Mouse (Mus musculus) adrenal gland, adult 8-10 months (tissue): ENCODE data around the gene Cnr1. TPM values are rescaled to one million over a fixed set of nuclear protein-coding genes. Genes with fewer than 3 reads are reported as not detected.

ENCODE experiments used
- DNase-seq: peaks from one replicate; pipeline ENCODE4 v3.0.0; 2022
- total RNA-seq, 4 experiments: library from RNA; stranded (reverse); gene quantifications; 2 replicates each; pipeline ENCODE4 v1.2.4; 2022

Gene Cnr1
- total RNA-seq, 4 experiments from 2014 or later: 25.7 to 35.6 (median 30.7) TPM

DNA sequence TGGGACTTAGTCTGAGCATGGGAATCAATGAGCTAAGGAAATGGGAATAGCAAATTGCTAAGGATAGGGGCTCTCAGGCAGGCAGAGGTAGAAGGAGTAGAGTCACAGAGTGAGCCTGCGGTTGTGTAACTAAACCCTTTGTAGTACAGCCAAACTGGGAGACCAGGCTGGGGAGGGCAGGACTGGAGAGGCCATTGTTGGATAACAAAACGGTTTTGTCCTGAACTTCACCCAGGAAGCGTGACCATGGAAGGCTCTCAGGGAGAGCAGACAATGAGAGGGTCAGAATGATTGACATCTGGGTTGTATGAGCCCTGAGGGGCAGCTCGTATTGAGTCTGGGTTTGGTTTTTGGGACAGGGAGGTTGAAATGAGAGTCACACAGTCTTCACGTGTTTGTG is 17.2 kb downstream of the Cnr1 start:
- no peak for DNase-seq

DNA sequence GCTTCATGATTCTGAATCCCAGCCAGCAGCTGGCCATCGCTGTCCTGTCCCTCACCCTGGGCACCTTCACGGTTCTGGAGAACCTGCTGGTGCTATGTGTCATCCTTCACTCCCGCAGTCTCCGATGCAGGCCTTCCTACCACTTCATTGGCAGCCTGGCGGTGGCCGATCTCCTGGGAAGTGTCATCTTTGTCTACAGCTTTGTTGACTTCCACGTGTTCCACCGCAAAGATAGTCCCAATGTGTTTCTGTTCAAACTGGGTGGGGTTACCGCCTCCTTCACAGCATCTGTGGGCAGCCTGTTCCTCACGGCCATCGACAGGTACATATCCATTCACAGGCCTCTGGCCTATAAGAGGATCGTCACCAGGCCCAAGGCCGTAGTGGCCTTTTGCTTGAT is 19.5 kb downstream of the Cnr1 start:
- DNase-seq: no peak

DNA sequence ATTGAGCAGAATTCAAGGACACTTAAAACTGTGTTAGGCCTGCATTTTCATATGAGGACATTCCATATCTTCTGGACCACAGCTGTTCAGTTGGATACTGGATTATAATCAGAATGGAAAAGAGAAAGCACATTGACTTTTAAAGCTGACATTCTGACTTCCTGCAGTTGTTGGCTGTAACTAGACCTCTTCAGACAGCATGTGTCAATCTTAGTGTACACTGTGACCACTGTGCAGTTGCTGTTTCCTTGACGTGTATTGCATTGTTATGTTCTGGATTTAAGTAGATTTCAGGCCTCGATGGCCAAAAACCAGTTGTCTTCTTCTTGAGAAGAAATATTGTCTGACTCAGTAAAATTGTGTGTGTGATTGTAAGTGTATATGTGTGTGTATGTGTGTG is 21.3 kb downstream of the Cnr1 start:
- no peak for DNase-seq

DNA sequence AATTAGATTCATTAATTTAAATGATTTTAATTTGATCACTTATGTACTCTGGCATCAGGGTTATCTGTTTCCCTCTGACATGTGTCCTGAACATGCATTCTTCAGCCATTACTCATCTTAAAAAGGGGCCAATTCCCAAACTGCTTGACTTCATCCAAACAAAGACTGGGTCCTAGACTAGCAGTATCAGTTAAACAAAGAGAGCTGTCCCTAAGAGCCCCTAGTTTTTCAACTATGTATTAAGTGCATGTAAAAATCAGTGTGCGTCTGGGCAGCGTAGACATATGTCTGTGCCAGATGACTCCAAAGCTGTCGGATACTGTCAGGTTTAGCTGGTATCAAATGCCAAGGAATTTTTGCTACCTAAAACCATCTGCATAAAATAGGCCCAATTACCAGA is 23.2 kb downstream of the Cnr1 start:
- DNase-seq: no peak

DNA sequence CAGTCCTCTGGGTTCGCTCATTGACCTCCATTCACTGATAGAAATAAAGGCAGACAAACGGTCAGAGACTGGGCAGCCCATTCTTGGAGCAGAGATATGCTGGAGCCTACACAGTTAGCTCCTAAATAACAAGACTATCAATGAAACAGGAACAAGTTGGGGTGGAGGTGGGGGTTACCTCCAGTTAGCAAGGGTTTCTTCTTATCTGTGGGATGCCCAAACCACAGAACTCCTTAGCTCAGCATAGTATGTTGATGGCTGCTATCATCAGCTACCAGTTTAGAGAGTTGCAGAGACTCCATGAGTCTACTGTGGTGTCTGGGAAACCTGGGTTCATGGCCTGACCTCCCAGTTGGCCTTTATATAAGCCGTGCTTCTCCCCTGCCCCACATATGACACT is 33.0 kb downstream of the Cnr1 start:
- no peak for DNase-seq

DNA sequence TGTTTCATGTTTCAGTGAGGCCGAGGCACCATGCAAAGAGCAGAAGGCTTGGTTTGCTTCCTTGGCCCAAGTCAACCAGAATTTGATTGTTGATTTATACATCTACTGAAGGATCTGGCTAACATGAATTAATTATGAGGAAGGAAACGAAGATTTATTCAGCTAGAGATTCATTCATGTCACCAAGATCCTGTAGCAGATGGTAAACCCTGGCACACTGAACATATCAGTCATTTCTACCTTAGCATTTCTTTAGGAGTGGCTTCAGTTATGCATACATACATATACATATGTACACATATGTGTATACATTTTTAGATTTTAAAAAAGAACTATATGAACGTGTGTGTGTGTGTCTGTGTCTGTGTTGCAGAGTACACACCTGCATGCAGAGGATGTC is 34.1 kb downstream of the Cnr1 start:
- DNase-seq: no peak

DNA sequence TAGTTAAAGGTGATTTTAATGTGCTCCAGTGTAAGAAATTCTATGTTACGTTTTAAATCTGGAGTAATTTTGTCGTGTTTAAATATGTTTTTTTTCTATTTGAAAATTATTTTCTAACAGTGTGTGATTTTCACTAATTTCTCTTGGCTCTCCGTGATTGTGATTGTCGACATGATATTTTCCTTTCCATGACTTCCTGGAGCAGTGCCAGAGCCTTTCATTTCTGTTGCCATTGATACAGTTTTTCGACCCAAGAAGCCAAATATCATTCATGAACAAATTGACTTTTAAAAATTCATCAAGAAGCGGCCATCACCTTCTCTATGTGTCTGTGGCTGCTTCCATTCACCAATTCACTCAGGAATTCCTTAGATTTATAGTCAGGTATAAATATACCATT is 35.4 kb downstream of the Cnr1 start:
- no peak for DNase-seq

DNA sequence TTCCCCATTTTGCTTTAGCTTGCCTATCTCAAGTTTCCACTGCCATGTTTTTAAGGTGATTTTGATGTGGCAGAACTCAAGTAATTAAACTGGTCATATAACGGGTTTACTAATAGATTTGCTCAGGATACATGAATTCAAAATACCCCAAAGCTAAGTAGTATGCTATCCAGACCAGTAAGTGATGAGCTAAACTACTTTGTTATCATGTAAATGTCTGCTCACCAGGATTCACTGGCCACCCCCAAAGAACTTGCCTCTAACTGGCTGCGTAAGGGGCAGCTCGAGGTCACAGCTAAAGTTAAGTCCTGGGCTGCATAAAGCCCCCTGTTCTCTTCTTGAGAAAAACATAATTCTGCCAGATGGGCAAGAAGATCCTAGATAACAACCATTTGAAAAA is 46.3 kb downstream of the Cnr1 start:
- no peak for DNase-seq

DNA sequence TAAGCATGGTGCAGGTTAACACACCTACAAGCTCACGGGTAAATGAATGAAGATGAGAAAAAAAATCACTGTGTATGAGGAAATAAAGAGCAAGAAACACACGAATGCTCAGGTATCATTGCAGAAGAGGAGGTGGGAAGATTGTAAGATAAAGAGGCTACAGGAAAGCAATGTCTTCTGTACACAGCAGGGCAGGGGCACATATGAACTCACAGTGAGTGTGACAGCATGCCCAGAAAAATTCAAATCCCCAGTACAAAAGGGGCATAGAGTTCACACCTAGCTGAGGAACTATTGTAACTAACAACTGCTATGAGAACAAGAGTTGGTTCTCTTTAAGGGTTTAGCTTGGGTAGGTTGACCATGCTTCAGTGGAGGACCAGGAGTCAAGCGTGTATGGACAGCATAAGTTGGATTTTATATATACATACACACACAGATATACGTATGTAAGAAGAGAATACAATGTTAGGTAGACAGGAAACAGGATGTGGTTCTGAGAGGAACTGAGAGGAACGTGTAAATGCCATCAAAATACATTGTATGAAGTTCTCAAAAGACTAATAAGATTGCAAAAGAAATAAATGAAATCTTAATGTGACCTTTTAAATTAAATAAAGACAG is 64.2 kb downstream of the Cnr1 start:
- DNase-seq: no peak

DNA sequence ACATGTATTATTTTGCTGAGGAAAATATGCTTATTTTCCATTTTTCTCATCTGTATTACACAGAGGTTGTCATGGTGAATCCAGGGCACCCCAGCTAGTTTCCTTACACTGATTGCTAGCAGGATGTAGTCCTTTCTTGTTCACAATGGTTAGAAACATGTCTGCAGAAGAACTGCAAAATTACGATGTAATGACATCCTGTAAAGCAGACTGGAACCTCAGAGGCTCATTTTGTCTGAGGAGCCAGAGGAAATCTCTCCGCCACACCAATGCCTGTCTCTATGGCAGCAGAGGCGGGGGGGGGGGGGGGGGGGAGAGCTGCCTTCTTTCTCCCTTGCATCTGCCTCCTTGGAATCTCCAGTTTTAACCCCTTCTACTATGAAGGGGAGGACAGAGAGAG is 68.3 kb downstream of the Cnr1 start:
- no peak for DNase-seq

DNA sequence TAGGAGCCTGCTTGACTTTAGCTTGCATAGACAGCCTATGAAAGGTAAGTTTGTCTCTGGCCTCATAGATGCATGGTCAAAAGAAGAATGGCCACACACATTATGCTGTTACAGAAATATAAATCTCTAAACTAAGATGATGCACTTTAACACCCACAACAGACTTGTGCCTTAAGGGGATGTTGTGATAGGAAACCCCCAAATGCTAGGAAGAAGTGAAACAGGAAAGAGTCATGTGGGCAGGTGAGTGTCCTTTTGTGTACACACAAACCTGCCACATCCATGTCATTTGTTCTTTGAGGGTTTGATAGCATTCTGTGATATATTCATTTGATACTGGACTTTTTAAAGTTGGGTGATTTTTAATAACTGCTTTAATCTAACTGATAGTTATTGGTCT is 72.0 kb downstream of the Cnr1 start:
- DNase-seq: no peak

Other genes with a start within 250 kb of the Cnr1 start
- under 1 TPM; 0.31 to 0.70 (median 0.43) TPM for gene Spaca1, start 125.6 kb downstream of the Cnr1 start, total RNA-seq